Mouse (Mus musculus) heart, embryonic 15.5 days (tissue): ENCODE data around the gene Psma6. TPM values are rescaled to one million over a fixed set of nuclear protein-coding genes. Genes with fewer than 3 reads are reported as not detected.

Source experiments
- ATAC-seq: fragments of 200-750 bp; cut with Nextera tagmentation; replicated peaks from 2 replicates; pipeline ENCODE4 v1.8.0; 2017; ENCODE audit warnings: low read depth, moderate TSS enrichment; ENCODE audit not compliant: insufficient number of reproducible peaks, insufficient read depth, low FRiP score
- H3K27ac ChIP-seq: fragments of 300-500 bp; sonication (generic); 2 replicates; pipeline ENCODE4 v1.5.1; 2015; ENCODE audit warnings: mild to moderate bottlenecking, inconsistent platforms
- H3K27me3 ChIP-seq: fragments of 300-500 bp; sonication (generic); 2 replicates; pipeline ENCODE4 v1.6.1; 2015; ENCODE audit warnings: inconsistent platforms
- H3K36me3 ChIP-seq: fragments of 300-500 bp; sonication (generic); 2 replicates; pipeline ENCODE4 v1.6.1; 2015; ENCODE audit warnings: mild to moderate bottlenecking, inconsistent platforms
- H3K4me1 ChIP-seq: fragments of 300-500 bp; sonication (generic); replicated peaks from 2 replicates; pipeline ENCODE4 v1.6.1; 2015; ENCODE audit warnings: inconsistent platforms
- H3K4me2 ChIP-seq: fragments of 300-500 bp; sonication (generic); 2 replicates; pipeline ENCODE4 v1.6.1; 2015; ENCODE audit warnings: inconsistent platforms, mild to moderate bottlenecking, moderate library complexity
- H3K4me3 ChIP-seq: fragments of 300-500 bp; sonication (generic); 2 replicates; pipeline ENCODE4 v1.5.1; 2015; ENCODE audit warnings: mild to moderate bottlenecking, inconsistent platforms
- H3K9ac ChIP-seq: fragments of 300-500 bp; sonication (generic); 2 replicates; pipeline ENCODE4 v1.6.1; 2015; ENCODE audit warnings: mild to moderate bottlenecking, inconsistent platforms
- H3K9me3 ChIP-seq: fragments of 300-500 bp; sonication (generic); replicated peaks from 2 replicates; pipeline ENCODE4 v1.6.1; 2016; ENCODE audit warnings: inconsistent platforms
- WGBS: fragments of 180-500 bp; shearing (Covaris S2); methylation state at CpG from one replicate; pipeline ENCODE4 v1.1.7; 2015; ENCODE audit warnings: mixed read lengths; 5-methylcytosine and 5-hydroxymethylcytosine counted together
- polyA plus RNA-seq: library from polyadenylated mRNA; unstranded; fragments of >200 nt; fragmentation: Nextera tagmentation; extraction: Ambion mirVana; gene quantifications from 2 replicates; pipeline ENCODE4 v1.2.1, GENCODE M21; 2015

The Psma6 gene
- polyA plus RNA-seq, 1 experiment from 2014 or later: 302 TPM

- WGBS: 81% methylated on average over 17 of the region's 17 CpGs
- Histone ChIP-seq H3K4me3 (no peak overlapping the region), H3K9me3 (no peaks in the 10 kb centered on the region), H3K4me1 (peaks cover 52% of the 10 kb centered on the region), H3K4me2 (peak overlapping the region; percentile 17), H3K9ac (no peak overlapping the region), H3K27ac (peak overlapping the region; percentile 31; the same call in 1 of the 2 replicates), H3K36me3 (no peaks in the 10 kb centered on the region), H3K27me3 (no peaks in the 10 kb centered on the region)
- ATAC-seq: no peak
Measured at GRCm38 (mm10) chr12:55465401-55465983, 81.5 kb downstream of the Psma6 start.

- H3K27ac ChIP-seq: peak overlapping the region; percentile 6; the same call in 1 of the 2 replicates
- ATAC-seq: 0 out of 2 replicates have a peak, but pooled peaks have one; percentile 14
- 62% methylated on average over 7 of the region's 7 CpGs for WGBS
Measured at GRCm38 (mm10) chr12:55466088-55466701, 82.2 kb downstream of the Psma6 start.

GRCm38 (mm10) chr12:55466816-55467215 is 82.8 kb downstream of the Psma6 start:
- WGBS: 61% methylated on average over 5 of the region's 5 CpGs
- no peak overlapping the region for H3K4me3 ChIP-seq
- H3K9me3 ChIP-seq: no peaks in the 10 kb centered on the region
- H3K36me3 ChIP-seq: no peaks in the 10 kb centered on the region
- H3K27me3 ChIP-seq: no peaks in the 10 kb centered on the region
- H3K9ac ChIP-seq: no peak overlapping the region
- no peak overlapping the region for H3K4me2 ChIP-seq
- no peak overlapping the region for H3K27ac ChIP-seq
- no peak for ATAC-seq
- peaks cover 41% of the 10 kb centered on the region for H3K4me1 ChIP-seq

More at GRCm38 (mm10) chr12:55466088-55466701, 82.2 kb downstream of the Psma6 start:
- Histone ChIP-seq H3K9me3 (no peaks in the 10 kb centered on the region), H3K4me3 (no peak overlapping the region), H3K9ac (no peak overlapping the region), H3K4me2 (no peak overlapping the region), H3K36me3 (no peaks in the 10 kb centered on the region), H3K27me3 (no peaks in the 10 kb centered on the region), H3K4me1 (peaks cover 46% of the 10 kb centered on the region)

- Histone ChIP-seq H3K4me3 (no peak overlapping the region), H3K9me3 (no peaks in the 10 kb centered on the region), H3K36me3 (no peaks in the 10 kb centered on the region), H3K27ac (no peak overlapping the region), H3K27me3 (no peaks in the 10 kb centered on the region), H3K9ac (no peak overlapping the region), H3K4me1 (peaks cover 41% of the 10 kb centered on the region), H3K4me2 (no peak overlapping the region)
- 46% methylated on average over 10 of the region's 10 CpGs for WGBS
- ATAC-seq: no peak
Measured at GRCm38 (mm10) chr12:55467331-55468180, 83.5 kb downstream of the Psma6 start.

Other genes starting within 250 kb of the Psma6 start
- 44.0 and 45.5 TPM in 2 replicates for gene Srp54b, start 229.1 kb upstream of the Psma6 start, polyA plus RNA-seq
- not detected in 2 replicates for gene 1700047I17Rik2, start 184.6 kb upstream of the Psma6 start, polyA plus RNA-seq
- 52.0 and 58.6 TPM in 2 replicates for gene Srp54c, start 154.1 kb upstream of the Psma6 start, polyA plus RNA-seq
- gene 1110008L16Rik, start 84.6 kb upstream of the Psma6 start, polyA plus RNA-seq: 8.0 and 11.3 TPM in 2 replicates
- gene Ppp2r3c, start 81.2 kb upstream of the Psma6 start, polyA plus RNA-seq: 9.1 and 9.5 TPM in 2 replicates
- 61.4 and 82.5 TPM in 2 replicates for gene Nfkbia, start 108.4 kb downstream of the Psma6 start, polyA plus RNA-seq
- 0.10 TPM in 1 of 2 replicates, not detected in the other for gene Aldoart2, start 181.0 kb downstream of the Psma6 start, polyA plus RNA-seq
- 0.04 and 1.3 TPM in 2 replicates for gene Insm2, start 215.2 kb downstream of the Psma6 start, polyA plus RNA-seq